Mouse (Mus musculus) limb, embryonic 10.5 days (tissue): ENCODE measurements at regions not wholly inside any gene's neighbourhood (a gene's known extent, or its start where the extent isn't known, plus 50 kb on each side); places are given as distances from the start of the nearest gene placed in this dataset.

Experiments
- DNase-seq: peaks from one replicate; pipeline ENCODE4 v3.0.0-alpha.2; 2017; ENCODE audit warnings: low spot score
- H3K27ac ChIP-seq: fragments of 300-500 bp; sonication (generic); 2 replicates; pipeline ENCODE4 v1.5.1; 2016; ENCODE audit warnings: mild to moderate bottlenecking
- H3K27me3 ChIP-seq: fragments of 300-500 bp; sonication (generic); 2 replicates; pipeline ENCODE4 v1.6.1; 2016; ENCODE audit warnings: low read depth, mild to moderate bottlenecking; ENCODE audit not compliant: poor library complexity, severe bottlenecking
- H3K36me3 ChIP-seq: fragments of 300-500 bp; sonication (generic); 2 replicates; pipeline ENCODE4 v1.6.1; 2016; ENCODE audit warnings: mild to moderate bottlenecking, moderate library complexity
- H3K4me1 ChIP-seq: fragments of 300-500 bp; sonication (generic); 2 replicates; pipeline ENCODE4 v1.6.1; 2016
- H3K4me3 ChIP-seq: fragments of 300-500 bp; sonication (generic); 2 replicates; pipeline ENCODE4 v1.5.1; 2016; ENCODE audit warnings: mild to moderate bottlenecking, moderate library complexity
- H3K9me3 ChIP-seq: fragments of 300-500 bp; sonication (generic); replicated peaks from 2 replicates; pipeline ENCODE4 v1.6.1; 2016; ENCODE audit warnings: mild to moderate bottlenecking
- WGBS: fragments of 180-500 bp; shearing (Covaris S2); methylation state at CpG from one replicate; pipeline ENCODE4 v1.1.7; 2016; 5-methylcytosine and 5-hydroxymethylcytosine counted together

DNA sequence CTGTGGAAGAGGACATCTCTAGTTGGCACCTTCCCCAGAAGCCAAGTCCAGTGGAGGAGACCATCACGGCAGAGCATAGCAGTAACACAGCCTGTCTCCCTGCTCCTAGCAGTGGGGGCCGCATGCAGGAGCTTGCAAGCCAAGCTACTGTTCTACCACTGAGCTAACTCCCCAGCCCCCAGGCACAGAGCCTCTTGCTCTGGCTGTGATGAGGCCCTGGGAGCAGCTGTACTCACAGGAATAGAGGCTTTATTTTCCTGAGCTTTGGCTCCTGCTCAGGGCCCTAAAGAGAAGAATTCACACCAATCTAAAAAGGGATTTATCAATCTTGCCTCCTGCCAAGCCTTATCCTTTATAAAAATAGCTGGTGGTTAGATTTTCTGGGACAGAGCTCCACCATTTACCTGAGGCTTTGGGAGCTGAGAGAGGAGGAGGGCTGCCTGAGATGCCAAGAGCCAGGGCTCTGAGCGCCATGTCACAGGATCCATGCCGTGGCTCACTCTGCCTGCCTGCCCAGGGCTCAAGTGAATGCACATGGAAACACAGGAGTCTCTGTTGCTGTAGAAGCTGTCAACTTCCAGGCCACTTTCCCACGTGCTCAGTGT is 222.7 kb upstream of the Tcerg1l start:
- WGBS = 76% methylated on average over 5 of the region's 5 CpGs
- peaks cover 9% of the 10 kb centered on the region for H3K4me1 ChIP-seq
- H3K27ac ChIP-seq = no peak overlapping the region
- DNase-seq = no peak
- H3K9me3 ChIP-seq = no peaks in the 10 kb centered on the region
- no peaks in the 10 kb centered on the region for H3K36me3 ChIP-seq
- 0 out of 2 replicates have a peak, but pooled peaks cover 5% of the 10 kb centered on the region for H3K27me3 ChIP-seq
- H3K4me3 ChIP-seq = no peak overlapping the region

DNA sequence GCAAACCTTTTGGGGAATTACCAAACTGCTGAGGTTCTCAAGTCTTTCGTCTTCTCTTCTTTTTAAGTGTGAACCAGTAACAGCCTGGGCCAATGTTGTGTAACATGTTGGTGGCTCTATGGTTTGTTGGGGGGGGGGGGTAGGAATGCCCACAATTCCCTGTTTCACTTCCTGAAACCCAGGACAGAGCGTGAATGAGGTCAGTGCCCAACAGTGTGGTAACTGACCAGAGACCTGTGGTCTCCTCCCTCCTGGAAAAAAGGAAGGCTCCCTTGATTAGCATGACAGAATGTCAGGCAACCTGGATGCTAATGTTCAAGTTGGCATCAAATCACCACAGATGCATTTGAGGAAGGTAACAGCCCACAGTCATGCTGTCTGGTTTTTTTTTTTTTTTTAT is 218.9 kb upstream of the Tcerg1l start:
- Histone ChIP-seq H3K4me1 (peaks cover 9% of the 10 kb centered on the region), H3K9me3 (no peaks in the 10 kb centered on the region), H3K27me3 (no peaks in the 10 kb centered on the region), H3K27ac (no peak overlapping the region), H3K36me3 (no peaks in the 10 kb centered on the region), H3K4me3 (no peak overlapping the region)
- WGBS = 83% methylated on average over 2 of the region's 2 CpGs
- DNase-seq = no peak

GRCm38 (mm10) chr7:138609605-138610004 is 212.1 kb upstream of the Tcerg1l start:
- Histone ChIP-seq H3K36me3 (no peaks in the 10 kb centered on the region), H3K4me3 (no peak overlapping the region), H3K27ac (no peak overlapping the region), H3K4me1 (no peaks in the 10 kb centered on the region), H3K27me3 (no peaks in the 10 kb centered on the region), H3K9me3 (no peaks in the 10 kb centered on the region)
- no peak for DNase-seq
- 86% methylated on average over 3 of the region's 3 CpGs for WGBS

DNA sequence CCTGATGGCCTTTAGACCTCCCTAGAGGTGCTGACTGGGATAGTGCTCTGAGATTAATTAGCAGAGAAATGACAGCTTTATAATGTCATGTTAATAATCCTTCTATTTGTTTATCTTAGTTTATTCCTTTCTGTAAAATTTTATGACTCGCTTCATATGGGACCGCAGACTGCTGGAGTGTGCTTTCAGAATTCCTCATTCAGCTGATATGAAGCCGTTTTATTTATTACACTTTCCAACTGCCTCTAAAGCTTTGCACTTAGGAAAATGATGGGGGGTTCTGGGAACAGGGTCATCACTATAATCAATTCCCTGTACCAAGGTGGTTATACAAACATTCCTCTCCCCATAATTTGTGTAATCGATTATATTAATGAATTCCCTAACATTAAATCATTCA is 211.6 kb upstream of the Tcerg1l start:
- Histone ChIP-seq H3K4me1 (no peaks in the 10 kb centered on the region), H3K27me3 (no peaks in the 10 kb centered on the region), H3K27ac (no peak overlapping the region), H3K4me3 (no peak overlapping the region), H3K9me3 (no peaks in the 10 kb centered on the region), H3K36me3 (no peaks in the 10 kb centered on the region)
- DNase-seq = no peak
- WGBS = 92% methylated on average over 4 of the region's 4 CpGs

- Histone ChIP-seq H3K4me3 (no peak overlapping the region), H3K36me3 (no peaks in the 10 kb centered on the region), H3K4me1 (peaks cover 6% of the 10 kb centered on the region; the same call in 1 of the 2 replicates), H3K27ac (no peak overlapping the region), H3K9me3 (no peaks in the 10 kb centered on the region), H3K27me3 (no peaks in the 10 kb centered on the region)
- no peak for DNase-seq
- 84% methylated on average over 11 of the region's 11 CpGs for WGBS
Observed at GRCm38 (mm10) chr7:138606363-138606964, 208.9 kb upstream of the Tcerg1l start.

DNA sequence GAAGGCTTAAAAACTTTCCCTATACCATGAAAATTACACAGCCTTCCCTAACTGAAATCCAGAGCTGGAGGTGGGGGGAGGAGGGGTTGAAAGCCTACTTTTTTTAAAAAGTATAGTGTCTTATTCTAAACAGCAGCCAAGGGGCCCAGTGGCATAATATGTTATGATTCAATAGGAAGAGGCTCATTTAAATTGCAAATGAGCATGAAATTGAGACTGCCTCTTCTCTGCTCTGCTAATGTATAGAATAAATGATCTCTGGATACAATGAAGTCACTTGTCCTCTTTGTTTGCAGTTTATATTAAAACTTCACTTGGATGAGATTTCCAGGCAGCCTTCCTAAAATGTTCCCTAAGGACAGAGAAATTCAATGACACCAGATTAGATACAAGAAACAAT is 208.4 kb upstream of the Tcerg1l start:
- H3K9me3 ChIP-seq = no peaks in the 10 kb centered on the region
- peaks cover 11% of the 10 kb centered on the region; the same call in 1 of the 2 replicates for H3K4me1 ChIP-seq
- no peaks in the 10 kb centered on the region for H3K27me3 ChIP-seq
- no peak overlapping the region for H3K27ac ChIP-seq
- H3K4me3 ChIP-seq = no peak overlapping the region
- DNase-seq = no peak
- H3K36me3 ChIP-seq = no peaks in the 10 kb centered on the region

DNA sequence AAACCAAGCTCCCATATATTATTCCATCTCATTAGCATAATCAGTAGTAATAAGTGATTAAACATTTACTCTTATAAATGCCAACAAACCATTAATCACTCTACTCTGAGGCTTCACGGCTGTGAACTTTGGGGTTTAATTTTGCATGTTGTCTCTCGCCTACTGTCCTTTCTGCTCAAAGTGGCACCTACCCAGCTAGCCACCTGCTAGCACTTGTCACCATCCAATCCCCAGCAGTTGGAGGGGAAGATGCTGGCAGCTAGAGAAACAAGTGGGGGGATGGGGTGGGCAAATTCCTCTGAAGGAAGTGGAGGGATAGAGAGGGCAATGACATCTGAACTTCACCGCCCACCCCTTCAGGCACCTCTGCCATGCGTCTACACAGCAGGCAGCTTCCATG is 204.2 kb upstream of the Tcerg1l start:
- no peak overlapping the region for H3K4me3 ChIP-seq
- H3K36me3 ChIP-seq = no peaks in the 10 kb centered on the region
- H3K27me3 ChIP-seq = no peaks in the 10 kb centered on the region
- no peak for DNase-seq
- peaks cover 12% of the 10 kb centered on the region; the same call in 1 of the 2 replicates for H3K4me1 ChIP-seq
- H3K27ac ChIP-seq = no peak overlapping the region
- WGBS = 62% methylated on average over 4 of the region's 4 CpGs
- H3K9me3 ChIP-seq = no peaks in the 10 kb centered on the region

GRCm38 (mm10) chr7:138593344-138593743 is 195.8 kb upstream of the Tcerg1l start:
- Histone ChIP-seq H3K4me1 (0 out of 2 replicates have a peak, but pooled peaks cover 2% of the 10 kb centered on the region), H3K4me3 (no peak overlapping the region), H3K27ac (no peak overlapping the region), H3K27me3 (no peaks in the 10 kb centered on the region), H3K36me3 (no peaks in the 10 kb centered on the region), H3K9me3 (no peaks in the 10 kb centered on the region)
- no peak for DNase-seq
- 94% methylated on average over 2 of the region's 2 CpGs for WGBS

- Histone ChIP-seq H3K9me3 (no peaks in the 10 kb centered on the region), H3K27me3 (no peaks in the 10 kb centered on the region), H3K4me3 (no peak overlapping the region), H3K27ac (no peak overlapping the region), H3K4me1 (no peaks in the 10 kb centered on the region), H3K36me3 (no peaks in the 10 kb centered on the region)
- WGBS = 87% methylated on average over 3 of the region's 3 CpGs
- DNase-seq = no peak
Observed at GRCm38 (mm10) chr7:138567352-138567751, 169.8 kb upstream of the Tcerg1l start.

DNA sequence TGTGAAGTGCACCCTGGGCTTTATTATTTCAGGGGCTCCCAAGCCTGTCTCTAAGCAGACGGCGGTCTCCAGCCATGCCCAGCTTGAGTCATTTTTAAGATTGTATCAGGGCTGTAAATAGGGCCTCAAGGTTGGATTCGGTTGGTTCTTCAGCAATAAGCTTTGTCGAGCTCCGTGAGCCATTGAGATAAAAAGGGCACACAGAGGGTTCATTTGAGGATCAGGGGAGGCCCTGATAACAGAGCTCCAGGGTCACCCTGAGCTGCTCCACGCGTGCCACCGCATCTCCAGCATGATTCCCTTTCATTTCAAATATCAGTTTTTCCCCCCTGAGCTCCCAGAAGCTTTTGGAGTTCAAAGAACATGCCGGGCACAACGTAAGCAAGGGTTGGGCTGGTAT is 154.1 kb upstream of the Tcerg1l start:
- Histone ChIP-seq H3K4me1 (no peaks in the 10 kb centered on the region), H3K36me3 (no peaks in the 10 kb centered on the region), H3K9me3 (no peaks in the 10 kb centered on the region), H3K27ac (no peak overlapping the region), H3K4me3 (no peak overlapping the region), H3K27me3 (no peaks in the 10 kb centered on the region)
- 87% methylated on average over 10 of the region's 10 CpGs for WGBS
- DNase-seq = no peak

DNA sequence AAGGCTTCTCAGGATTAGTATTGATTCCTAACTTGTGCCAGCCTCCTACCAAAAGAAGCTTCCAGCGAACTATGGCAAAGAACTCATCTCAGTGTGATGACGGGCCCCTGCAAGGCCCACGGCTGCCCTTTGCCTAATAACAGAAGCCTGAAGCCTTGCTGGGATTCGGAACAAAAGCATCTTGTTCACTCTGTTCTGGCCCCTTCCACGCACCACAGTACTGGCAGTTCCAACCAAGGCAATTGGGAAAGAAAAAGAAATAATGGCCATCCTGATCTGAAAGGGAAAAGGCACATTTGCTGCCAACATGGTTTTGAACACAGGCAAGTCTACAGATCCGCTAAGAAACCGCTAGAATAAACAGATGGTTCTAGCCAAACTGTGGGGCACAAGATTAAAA is 150.4 kb upstream of the Tcerg1l start:
- Histone ChIP-seq H3K27ac (no peak overlapping the region), H3K9me3 (no peaks in the 10 kb centered on the region), H3K27me3 (no peaks in the 10 kb centered on the region), H3K4me1 (no peaks in the 10 kb centered on the region), H3K36me3 (no peaks in the 10 kb centered on the region), H3K4me3 (no peak overlapping the region)
- 89% methylated on average over 7 of the region's 7 CpGs for WGBS
- DNase-seq = no peak

GRCm38 (mm10) chr7:138538048-138538831 is 140.7 kb upstream of the Tcerg1l start:
- no peak overlapping the region for H3K27ac ChIP-seq
- WGBS = 81% methylated on average over 18 of the region's 18 CpGs
- DNase-seq = no peak

DNA sequence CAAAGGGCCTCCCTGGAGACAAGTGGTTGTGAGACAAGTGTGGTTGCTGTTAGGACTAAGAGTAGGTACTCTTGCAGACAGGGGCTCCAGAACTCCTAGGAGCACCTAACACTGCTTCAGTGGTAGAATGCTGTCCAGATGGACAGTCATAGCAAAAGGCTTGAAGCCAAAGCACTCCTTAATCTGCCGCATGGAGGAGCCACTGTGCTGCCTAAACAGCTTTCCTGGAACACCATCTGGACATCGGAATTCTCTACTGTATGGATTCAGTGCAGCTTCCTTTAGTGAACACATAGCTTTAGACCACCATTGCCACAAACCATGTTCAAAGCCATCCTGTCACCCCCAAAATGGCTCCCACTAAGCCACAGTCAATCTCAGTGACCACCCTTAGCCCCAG is 128.6 kb upstream of the Tcerg1l start:
- Histone ChIP-seq H3K27me3 (no peaks in the 10 kb centered on the region), H3K9me3 (no peaks in the 10 kb centered on the region), H3K4me1 (no peaks in the 10 kb centered on the region), H3K27ac (no peak overlapping the region), H3K4me3 (no peak overlapping the region), H3K36me3 (no peaks in the 10 kb centered on the region)
- 91% methylated on average over 2 of the region's 2 CpGs for WGBS
- DNase-seq = no peak

More at GRCm38 (mm10) chr7:138538048-138538831, 140.7 kb upstream of the Tcerg1l start:
- H3K9me3 ChIP-seq = no peaks in the 10 kb centered on the region
- H3K27me3 ChIP-seq = no peaks in the 10 kb centered on the region
- no peaks in the 10 kb centered on the region for H3K36me3 ChIP-seq
- H3K4me3 ChIP-seq = no peak overlapping the region
- no peaks in the 10 kb centered on the region; the same call in 1 of the 2 replicates for H3K4me1 ChIP-seq
